Comparison of ENCODE assay signal across 8 mouse cellular contexts in genomic region chr15:78547415-78548335, GRCm38 (mm10). TPM values are rescaled to one million over a fixed set of nuclear protein-coding genes. Genes with fewer than 3 reads are reported as not detected.
A peak's percentile ranks its signal among the peaks of the same experiment; 100 is the strongest.
DNase-seq lines count a peak whose midpoint lies in the region.

No protein-coding gene starts in this region.

- intact Hi-C loops in heart, postnatal 36 days (cut with DNase I) = no loop called here

- peak; percentile 52 for DNase-seq in gastrocnemius, adult 18-20 months (ENCODE audit: low spot score)
- no peak for DNase-seq in gastrocnemius, postnatal 10 days
- DNase-seq in 416B (ENCODE audit: low read depth) (peak; percentile 64), adipocyte (ENCODE audit: low spot score) (peak; percentile 56)
- DNase-seq in heart, postnatal 36 days = peak; percentile 21 to 42
- DNase-seq in lung, postnatal 4 days = peak; percentile 59 to 83
- no peak for DNase-seq in retina, embryonic 14.5 days (ENCODE audit: low spot score)
- no peak for DNase-seq in layer of hippocampus, postnatal 14 days (ENCODE audit: low spot score in 2 of 2)

RNA-seq across cellular contexts. Expression of gene Sstr3, which starts 3.2 kb away (rescaled TPM):
- not detected for total RNA-seq in gastrocnemius, adult 18-20 months (2021)
- total RNA-seq in gastrocnemius, postnatal 10 days (2021) = under 1 TPM in 1 of 2 experiments, not detected in 1; 0.40 TPM
- total RNA-seq in heart, postnatal 36 days (2021) = not detected
- 10 to 100 TPM; 22.9 to 23.9 TPM for total RNA-seq in layer of hippocampus, postnatal 14 days (2021)

RNA-seq across cellular contexts. Expression of gene C1qtnf6, which starts 16.5 kb away (rescaled TPM):
- 1 to 10 TPM; 1.0 to 2.4 TPM for total RNA-seq in gastrocnemius, adult 18-20 months (2021)
- 10 to 100 TPM; 53.5 to 58.3 TPM for total RNA-seq in gastrocnemius, postnatal 10 days (2021)
- 10 to 100 TPM; 26.2 to 41.8 TPM for total RNA-seq in heart, postnatal 36 days (2021)
- total RNA-seq in layer of hippocampus, postnatal 14 days (2021) = 10 to 100 TPM; 10.8 to 12.0 TPM

RNA-seq across cellular contexts. Expression of gene Rac2, which starts 24.9 kb away (rescaled TPM):
- 1 to 10 TPM in 1 of 2 experiments, under 1 TPM in 1; 0.96 to 1.8 TPM for total RNA-seq in gastrocnemius, adult 18-20 months (2021)
- total RNA-seq in gastrocnemius, postnatal 10 days (2021) = 10 to 100 TPM in 1 of 2 experiments, 1 to 10 TPM in 1; 1.7 to 12.4 TPM
- 1 to 10 TPM; 2.7 to 7.4 TPM for total RNA-seq in heart, postnatal 36 days (2021)
- total RNA-seq in layer of hippocampus, postnatal 14 days (2021) = 1 to 10 TPM; 2.5 to 3.5 TPM

RNA-seq across cellular contexts. Expression of gene Cyth4, which starts 49.2 kb away (rescaled TPM):
- total RNA-seq in gastrocnemius, adult 18-20 months (2021) = 1 to 10 TPM in 1 of 2 experiments, under 1 TPM in 1; 0.82 to 2.3 TPM
- 1 to 10 TPM; 3.1 to 7.7 TPM for total RNA-seq in gastrocnemius, postnatal 10 days (2021)
- 1 to 10 TPM; 5.3 to 7.7 TPM for total RNA-seq in heart, postnatal 36 days (2021)
- total RNA-seq in layer of hippocampus, postnatal 14 days (2021) = 10 to 100 TPM; 16.9 to 18.0 TPM

RNA-seq across cellular contexts. Expression of gene Il2rb, which starts 52.6 kb away (rescaled TPM):
- not detected for total RNA-seq in gastrocnemius, adult 18-20 months (2021)
- under 1 TPM in 1 of 2 experiments, not detected in 1; 0.18 TPM for total RNA-seq in gastrocnemius, postnatal 10 days (2021)
- total RNA-seq in heart, postnatal 36 days (2021) = under 1 TPM; 0.39 to 0.54 TPM
- under 1 TPM; 0.07 to 0.12 TPM for total RNA-seq in layer of hippocampus, postnatal 14 days (2021)

Comparison
In these comparisons a context has a peak if more than half of its experiments do, and no peak if none do; other contexts are left out.
1. DNase-seq: peak in gastrocnemius, adult 18-20 months (single experiment), 416B (single experiment), adipocyte (single experiment), heart, postnatal 36 days (2 of 2) and lung, postnatal 4 days (2 of 2); none in gastrocnemius, postnatal 10 days (single experiment), retina, embryonic 14.5 days (single experiment) and layer of hippocampus, postnatal 14 days (0 of 2).
2. RNA of gene Sstr3, which starts 3.2 kb away (total RNA-seq): 22.9 to 23.9 TPM in layer of hippocampus, postnatal 14 days; 0.40 TPM in gastrocnemius, postnatal 10 days, not detected in gastrocnemius, adult 18-20 months and not detected in heart, postnatal 36 days; every median in the first group is over 10 times any median in the second.